Mouse (Mus musculus) stomach, embryonic 16.5 days (tissue): ENCODE measurements around the gene Ankib1. TPM values are rescaled to one million over a fixed set of nuclear protein-coding genes. Genes with fewer than 3 reads are reported as not detected.
"Not testable (repeated sequence)": the region's sequence is repeated elsewhere in the genome, so short reads cannot be mapped to it uniquely, and the experiment has no call there.

Experiments
- ATAC-seq: fragments of 200-750 bp; cut with Nextera tagmentation; 2 replicates; pipeline ENCODE4 v1.8.0; 2017; ENCODE audit warnings: moderate number of reproducible peaks, moderate TSS enrichment; ENCODE audit not compliant: insufficient read depth, low FRiP score
- H3K27ac ChIP-seq: fragments of 300-500 bp; sonication (generic); 2 replicates; pipeline ENCODE4 v1.5.1; 2014; ENCODE audit warnings: low read length
- H3K27me3 ChIP-seq: fragments of 300-500 bp; sonication (generic); 2 replicates; pipeline ENCODE4 v1.6.1; 2014; ENCODE audit warnings: low read length, control low read depth, mixed read lengths; ENCODE audit not compliant: control insufficient read depth, insufficient read depth
- H3K36me3 ChIP-seq: fragments of 300-500 bp; sonication (generic); 2 replicates; pipeline ENCODE4 v1.6.1; 2014; ENCODE audit warnings: low read length; ENCODE audit not compliant: control insufficient read depth, insufficient read depth
- H3K4me1 ChIP-seq: fragments of 300-500 bp; sonication (generic); 2 replicates; pipeline ENCODE4 v1.6.1; 2014; ENCODE audit warnings: low read length, control low read depth, mixed read lengths; ENCODE audit not compliant: control insufficient read depth, insufficient read depth
- H3K4me2 ChIP-seq: fragments of 300-500 bp; sonication (generic); 2 replicates; pipeline ENCODE4 v1.6.1; 2014; ENCODE audit warnings: low read depth, low read length, mixed read lengths
- H3K4me3 ChIP-seq: fragments of 300-500 bp; sonication (generic); replicated peaks from 2 replicates; pipeline ENCODE4 v1.5.1; 2014; ENCODE audit warnings: mild to moderate bottlenecking, low read length
- H3K9ac ChIP-seq: fragments of 300-500 bp; sonication (generic); 2 replicates; pipeline ENCODE4 v1.6.1; 2014; ENCODE audit warnings: low read length
- H3K9me3 ChIP-seq: fragments of 300-500 bp; sonication (generic); replicated peaks from 2 replicates; pipeline ENCODE4 v1.6.1; 2016; ENCODE audit warnings: low read length, control low read depth; ENCODE audit not compliant: control insufficient read depth
- WGBS: fragments of 180-500 bp; shearing (Covaris S2); extraction: QIAGEN DNeasy Blood & Tissue Kit; methylation state at CpG from one replicate; pipeline ENCODE4 v1.1.7; 2014; 5-methylcytosine and 5-hydroxymethylcytosine counted together
- polyA plus RNA-seq: library from polyadenylated mRNA; unstranded; fragments of >200 nt; fragmentation: Nextera tagmentation; extraction: Ambion mirVana; gene quantifications from 2 replicates; pipeline ENCODE4 v1.2.1, GENCODE M21; 2015

Ankib1 gene
- polyA plus RNA-seq, 1 experiment from 2014 or later: 7.7 TPM

DNA sequence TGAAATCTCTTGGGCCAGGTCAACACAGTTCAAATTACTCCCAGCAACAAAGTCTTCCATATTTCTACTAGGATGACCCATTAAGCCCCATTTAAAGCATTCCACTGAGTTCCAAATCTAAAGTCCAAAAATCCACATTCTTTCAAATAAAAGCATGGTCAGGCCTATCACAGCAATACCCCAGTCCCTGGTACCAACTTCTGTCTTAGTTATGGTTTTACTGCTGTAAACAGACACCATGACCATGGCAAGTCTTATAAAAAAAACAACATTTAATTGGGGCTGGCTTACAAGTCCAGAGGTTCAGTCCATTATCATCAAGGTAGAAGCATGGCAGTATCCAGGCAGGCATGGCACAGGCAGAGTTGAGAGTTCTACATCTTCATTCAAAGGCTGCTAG is 4.1 kb downstream of the Ankib1 start:
- ATAC-seq, H3K36me3 ChIP-seq: not testable (repeated sequence)

DNA sequence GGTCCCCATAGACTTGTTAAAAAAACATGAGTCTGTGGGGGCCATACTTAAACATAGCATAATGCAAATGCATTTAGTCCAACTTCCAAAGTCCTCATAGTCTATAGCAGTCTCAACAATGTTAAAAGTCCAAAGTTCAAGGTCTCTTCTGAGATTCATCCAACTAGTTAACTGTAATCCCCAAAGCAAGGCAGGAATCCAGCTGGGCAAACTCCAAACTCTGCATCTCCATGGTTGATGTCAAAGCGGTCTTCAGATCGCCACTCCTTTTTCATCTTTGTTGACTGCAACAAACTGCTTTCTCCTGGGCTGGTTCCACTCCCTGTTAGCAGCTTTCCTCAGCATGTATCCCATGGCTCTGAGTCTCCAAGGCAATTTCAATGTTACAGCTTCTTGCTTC is 5.6 kb downstream of the Ankib1 start:
- not testable (repeated sequence) for H3K4me2 ChIP-seq, ATAC-seq, H3K9ac ChIP-seq, H3K9me3 ChIP-seq, H3K27ac ChIP-seq, H3K36me3 ChIP-seq, H3K4me1 ChIP-seq, H3K27me3 ChIP-seq, H3K4me3 ChIP-seq
- 94% methylated on average over 2 of the region's 2 CpGs for WGBS

More for the DNA sequence above, 4.1 kb downstream of the Ankib1 start:
- H3K9me3 ChIP-seq, H3K4me3 ChIP-seq, H3K27ac ChIP-seq, H3K9ac ChIP-seq, H3K27me3 ChIP-seq, H3K4me2 ChIP-seq, H3K4me1 ChIP-seq: not testable (repeated sequence)

DNA sequence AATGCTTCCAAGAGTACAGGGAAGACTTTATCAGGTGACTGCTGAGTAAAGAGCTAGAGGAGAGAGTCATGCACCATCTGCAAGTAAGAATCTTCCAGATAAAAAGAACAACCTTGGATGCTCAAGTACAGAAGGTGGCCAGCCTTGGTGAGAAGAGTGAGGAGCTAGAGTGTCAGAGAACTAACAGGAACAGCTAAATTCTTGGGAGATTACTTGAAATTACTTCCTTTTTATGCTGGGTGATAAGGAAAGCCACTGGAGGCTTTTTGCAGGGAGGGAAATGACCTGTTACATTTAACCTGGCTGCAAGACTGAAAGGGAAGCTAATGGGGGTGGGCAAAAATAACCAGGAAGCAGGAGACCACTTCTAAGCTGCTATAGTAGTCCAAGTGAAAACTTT is 11.7 kb downstream of the Ankib1 start:
- Histone ChIP-seq H3K9me3 (no peaks in the 10 kb centered on the region), H3K27me3 (no peaks in the 10 kb centered on the region), H3K4me3 (no peak overlapping the region), H3K9ac (no peak overlapping the region), H3K36me3 (no peaks in the 10 kb centered on the region), H3K4me1 (no peaks in the 10 kb centered on the region), H3K27ac (no peak overlapping the region), H3K4me2 (no peak overlapping the region)
- ATAC-seq: no peak

GRCm38 (mm10) chr5:3787548-3787947 is 15.2 kb downstream of the Ankib1 start:
- H3K27me3 ChIP-seq: no peaks in the 10 kb centered on the region
- ATAC-seq: no peak
- H3K9me3 ChIP-seq: no peaks in the 10 kb centered on the region
- H3K9ac ChIP-seq: no peak overlapping the region
- 77% methylated on average over 4 of the region's 4 CpGs for WGBS
- no peak overlapping the region for H3K4me2 ChIP-seq
- H3K4me1 ChIP-seq: no peaks in the 10 kb centered on the region
- H3K36me3 ChIP-seq: no peaks in the 10 kb centered on the region
- H3K27ac ChIP-seq: no peak overlapping the region
- no peak overlapping the region for H3K4me3 ChIP-seq

DNA sequence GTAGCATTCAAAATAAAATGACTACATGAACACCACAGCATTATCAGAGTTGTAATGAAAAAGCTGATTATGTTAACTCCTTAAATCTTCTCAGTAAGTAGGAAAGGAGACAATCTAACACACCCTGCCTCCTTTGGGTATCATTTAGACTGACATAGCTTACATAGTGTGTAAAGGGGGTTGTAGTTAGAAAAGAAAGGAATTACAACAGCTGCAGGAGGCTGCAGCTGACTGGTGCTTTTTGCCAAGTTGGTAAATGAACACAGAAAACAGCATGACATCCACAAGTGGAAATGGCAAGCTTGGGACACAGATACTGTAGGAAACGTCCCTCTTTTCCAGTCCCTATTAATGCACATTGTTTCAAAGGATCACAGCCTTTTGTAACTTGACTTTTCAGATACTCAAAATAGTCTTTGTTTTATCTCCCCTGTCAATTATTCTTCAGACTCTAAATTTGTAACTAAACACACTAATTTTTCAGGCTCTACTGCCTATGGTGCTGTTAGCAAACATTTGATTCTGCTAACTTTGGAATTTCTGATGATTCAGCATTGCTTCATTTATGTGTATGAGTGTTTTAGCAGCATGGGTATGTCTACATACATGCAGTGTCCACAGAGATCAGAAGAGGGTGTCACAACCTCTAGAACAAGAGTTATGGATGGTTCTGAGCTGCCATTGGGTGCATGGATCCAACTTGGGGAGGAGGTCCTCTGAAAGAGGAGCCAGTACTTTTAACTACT is 17.8 kb downstream of the Ankib1 start:
- no peaks in the 10 kb centered on the region for H3K4me1 ChIP-seq
- H3K4me3 ChIP-seq: no peak overlapping the region
- H3K9ac ChIP-seq: no peak overlapping the region
- WGBS: 51% methylated on average over 1 of the region's 1 CpGs
- H3K27me3 ChIP-seq: no peaks in the 10 kb centered on the region
- ATAC-seq: no peak
- H3K4me2 ChIP-seq: no peak overlapping the region
- H3K9me3 ChIP-seq: no peaks in the 10 kb centered on the region
- H3K27ac ChIP-seq: no peak overlapping the region
- no peaks in the 10 kb centered on the region for H3K36me3 ChIP-seq

DNA sequence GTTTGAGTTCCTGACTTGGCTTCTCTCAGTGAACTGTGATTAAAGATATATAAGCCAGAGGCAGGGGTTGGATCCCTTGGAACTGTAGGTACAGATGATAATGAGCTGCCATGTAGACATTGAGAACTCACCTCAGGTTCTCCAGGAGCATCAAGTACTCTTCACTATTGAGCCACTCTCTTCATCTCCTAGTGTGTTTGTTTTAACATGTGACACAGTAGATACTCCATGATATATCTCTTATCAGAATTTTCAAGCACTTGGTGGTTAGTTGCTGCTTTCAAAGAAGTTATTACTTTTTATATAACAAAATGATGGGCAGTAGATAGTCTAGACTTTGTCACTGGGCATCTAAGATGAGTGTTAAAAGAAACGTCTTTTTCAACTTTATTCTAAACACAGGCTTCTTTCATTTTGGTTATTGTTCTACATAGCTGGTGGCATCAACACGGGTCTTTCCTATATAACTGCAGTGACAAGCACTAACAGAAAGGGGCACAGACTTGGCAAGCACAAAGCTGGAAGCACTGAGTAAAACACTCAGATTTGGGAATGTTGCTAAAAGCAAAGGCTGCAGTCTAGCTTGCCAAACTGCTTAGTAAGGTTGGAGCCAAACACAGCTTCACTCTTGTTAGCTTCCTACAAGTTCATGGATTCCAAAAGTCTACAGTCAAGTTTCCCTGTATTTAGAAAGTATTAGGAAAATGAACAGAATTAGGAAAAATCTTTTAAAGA is 18.6 kb downstream of the Ankib1 start:
- WGBS: 77% methylated on average over 2 of the region's 2 CpGs
- Histone ChIP-seq H3K4me3 (no peak overlapping the region), H3K27me3 (no peaks in the 10 kb centered on the region), H3K4me2 (no peak overlapping the region), H3K4me1 (no peaks in the 10 kb centered on the region), H3K36me3 (no peaks in the 10 kb centered on the region), H3K9ac (no peak overlapping the region), H3K9me3 (no peaks in the 10 kb centered on the region), H3K27ac (no peak overlapping the region)
- no peak for ATAC-seq

GRCm38 (mm10) chr5:3782670-3783069 is 20.1 kb downstream of the Ankib1 start:
- Histone ChIP-seq H3K4me2 (no peak overlapping the region), H3K4me1 (no peaks in the 10 kb centered on the region), H3K4me3 (no peak overlapping the region), H3K36me3 (no peaks in the 10 kb centered on the region), H3K9me3 (no peaks in the 10 kb centered on the region), H3K27ac (no peak overlapping the region), H3K9ac (no peak overlapping the region), H3K27me3 (no peaks in the 10 kb centered on the region)
- no peak for ATAC-seq

- H3K4me1 ChIP-seq: 0 out of 2 replicates have a peak, but pooled peaks cover 2% of the 10 kb centered on the region
- no peaks in the 10 kb centered on the region for H3K27me3 ChIP-seq
- H3K9me3 ChIP-seq: no peaks in the 10 kb centered on the region
- H3K9ac ChIP-seq: no peak overlapping the region
- 65% methylated on average over 3 of the region's 3 CpGs for WGBS
- H3K4me3 ChIP-seq: no peak overlapping the region
- peak; percentile 37; the same call in 1 of the 2 replicates for ATAC-seq
- no peaks in the 10 kb centered on the region for H3K36me3 ChIP-seq
- 0 out of 2 replicates have a peak overlapping the region, but pooled peaks have one; percentile 3 for H3K4me2 ChIP-seq
- no peak overlapping the region for H3K27ac ChIP-seq
Observed at GRCm38 (mm10) chr5:3772017-3772416, 30.7 kb downstream of the Ankib1 start.

GRCm38 (mm10) chr5:3771512-3771911 is 31.2 kb downstream of the Ankib1 start:
- Histone ChIP-seq H3K36me3 (no peaks in the 10 kb centered on the region), H3K27ac (no peak overlapping the region), H3K4me2 (no peak overlapping the region), H3K9me3 (no peaks in the 10 kb centered on the region), H3K27me3 (no peaks in the 10 kb centered on the region), H3K4me1 (0 out of 2 replicates have a peak, but pooled peaks cover 2% of the 10 kb centered on the region), H3K4me3 (no peak overlapping the region), H3K9ac (no peak overlapping the region)
- no peak for ATAC-seq
- 75% methylated on average over 3 of the region's 3 CpGs for WGBS
